16 mouse cellular contexts compared by ENCODE assay signal in the genomic region with DNA sequence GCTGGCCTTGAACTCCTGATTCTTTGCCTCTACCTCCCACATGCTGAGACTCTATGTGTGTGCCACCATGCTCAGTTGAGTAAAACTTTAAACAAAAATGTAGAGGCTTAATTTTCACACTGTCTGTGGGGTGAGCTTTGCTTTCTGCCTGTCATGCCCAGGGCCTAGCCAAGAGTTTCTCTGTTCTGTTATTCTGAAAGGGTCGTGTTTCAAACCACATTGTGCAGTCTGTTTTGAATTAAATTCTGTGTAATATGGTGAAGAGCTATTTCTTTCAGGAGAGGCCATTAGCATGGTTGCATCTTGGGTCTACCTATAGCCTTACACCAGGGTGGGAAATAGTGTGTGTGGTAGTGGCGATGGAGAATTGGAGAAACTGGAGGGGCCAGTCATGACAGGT.
"Had no signal": no experiment of that assay in that cellular context is flagged by ENCODE, and none has a peak within 500 bp of the region (broad histone marks: within the 10 kb centered on the region; RNA-seq: fewer than 3 reads in every experiment).

No protein-coding gene starts in this region.

- H3K9me3 ChIP-seq: liver, embryonic 13.5 days; neural tube, embryonic 12.5 days; neural tube, embryonic 15.5 days; stomach, embryonic 15.5 days had no signal

- H3K4me3 ChIP-seq: left cerebral cortex, adult 2 months; liver, embryonic 13.5 days; neural tube, embryonic 12.5 days; neural tube, embryonic 15.5 days; stomach, embryonic 15.5 days had no signal

- DNase-seq: kidney, postnatal 10 days; kidney, postnatal 36 days; layer of hippocampus, postnatal 36 days; liver, embryonic 13.5 days; lung, adult 2 months; lung, postnatal 14 days; lung, postnatal 4 days; midbrain, embryonic 14.5 days; right cerebral cortex, postnatal 25 days; spleen, adult 18-20 months; thymus, postnatal 25 days had no signal

- H3K4me2 ChIP-seq: liver, embryonic 13.5 days; midbrain, embryonic 11.5 days; neural tube, embryonic 12.5 days; neural tube, embryonic 15.5 days; stomach, embryonic 15.5 days had no signal

- H3K27me3 ChIP-seq: liver, embryonic 13.5 days; neural tube, embryonic 12.5 days; neural tube, embryonic 15.5 days; stomach, embryonic 15.5 days had no signal

- H3K4me1 ChIP-seq: liver, embryonic 13.5 days had no signal

- H3K36me3 ChIP-seq: liver, embryonic 13.5 days; neural tube, embryonic 12.5 days; neural tube, embryonic 15.5 days; stomach, embryonic 15.5 days had no signal

- H3K9ac ChIP-seq: liver, embryonic 13.5 days; neural tube, embryonic 12.5 days; neural tube, embryonic 15.5 days; stomach, embryonic 15.5 days had no signal

- H3K27ac ChIP-seq: left cerebral cortex, adult 2 months; liver, embryonic 13.5 days; neural tube, embryonic 12.5 days; neural tube, embryonic 15.5 days; stomach, embryonic 15.5 days had no signal
